Comparison of ENCODE assay signal across 8 mouse cellular contexts in the genomic region with DNA sequence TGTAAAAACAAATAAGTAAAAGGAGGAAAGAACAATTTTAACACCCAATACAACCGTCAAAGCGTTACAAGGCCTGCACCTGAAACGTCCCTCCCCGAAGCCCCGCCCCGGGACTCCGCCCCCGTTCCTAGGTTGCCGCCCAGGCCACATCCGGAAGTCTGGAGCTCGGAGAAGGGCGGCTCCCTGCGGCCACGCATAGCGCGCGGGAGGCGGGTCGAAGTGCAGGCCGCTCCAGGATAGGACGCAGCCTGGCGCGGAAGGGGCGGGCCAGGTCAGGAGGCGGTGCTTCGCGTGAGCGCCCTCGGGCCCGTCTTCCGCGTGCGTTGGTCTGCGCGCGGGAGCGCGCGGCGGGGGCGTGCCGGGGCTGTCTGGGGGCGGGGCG. TPM values are rescaled to one million over a fixed set of nuclear protein-coding genes. Genes with fewer than 3 reads are reported as not detected.
DNase-seq lines count a peak whose midpoint lies in the region; ATAC-seq lines count a peak whose summit lies in the region.

No protein-coding gene starts in this region.

- peak; percentile 99 for DNase-seq in NIH3T3 (ENCODE audit: low read depth)
- DNase-seq in cerebellum, postnatal 10 days: peak; percentile 97 to 99
- DNase-seq in frontal cortex, postnatal 10 days (ENCODE audit: low spot score in 2 of 2): peak; percentile 96 to 97
- DNase-seq in layer of hippocampus, postnatal 14 days (ENCODE audit: low spot score in 2 of 2): peak; percentile 95 to 98
- DNase-seq in lung, postnatal 14 days: peak; percentile 97
- DNase-seq in retina, adult 2 months (ENCODE audit: low read depth, low spot score): peak; percentile 92
- peak; percentile 98 to 99 for DNase-seq in thymus, postnatal 36 days

- peak overlapping the region; percentile 93 for H3K4me3 ChIP-seq in hindbrain, embryonic 12.5 days

- H3K4me1 ChIP-seq in hindbrain, embryonic 12.5 days: peaks cover 25% of the 10 kb centered on the region

- WGBS in hindbrain, embryonic 12.5 days: 1% methylated on average over 44 of the region's 44 CpGs

- H3K27ac ChIP-seq in hindbrain, embryonic 12.5 days: peak overlapping the region; percentile 95

- H3K27me3 ChIP-seq in hindbrain, embryonic 12.5 days: no peaks in the 10 kb centered on the region

- peak; percentile 98 for ATAC-seq in hindbrain, embryonic 12.5 days (ENCODE audit: low FRiP score)

- peak overlapping the region; percentile 65 for H3K4me2 ChIP-seq in hindbrain, embryonic 12.5 days (replicated peaks)

- no peaks in the 10 kb centered on the region for H3K36me3 ChIP-seq in hindbrain, embryonic 12.5 days

- peak overlapping the region; percentile 97; the same call in 1 of the 2 replicates for H3K9ac ChIP-seq in hindbrain, embryonic 12.5 days

- no peaks in the 10 kb centered on the region for H3K9me3 ChIP-seq in hindbrain, embryonic 12.5 days (replicated peaks)

RNA-seq across cellular contexts. Expression of gene Cbfa2t2, which starts 0.2 kb away (rescaled TPM):
- 68.0 and 77.3 TPM in 2 replicates for polyA plus RNA-seq in hindbrain, embryonic 12.5 days (2016; fragmentation: Nextera tagmentation; extraction: Ambion mirVana)
- 10 to 100 TPM; 43.3 to 50.4 TPM for total RNA-seq in layer of hippocampus, postnatal 14 days (2021)

RNA-seq across cellular contexts. Expression of gene Snta1, which starts 28.2 kb away (rescaled TPM):
- 8.9 and 9.7 TPM in 2 replicates for polyA plus RNA-seq in hindbrain, embryonic 12.5 days (2016; fragmentation: Nextera tagmentation; extraction: Ambion mirVana)
- 10 to 100 TPM; 43.6 to 47.1 TPM for total RNA-seq in layer of hippocampus, postnatal 14 days (2021)

Comparison
In these comparisons a context has a peak if more than half of its experiments do, and no peak if none do; other contexts are left out.
1. Peak in every context shown above with its lines: DNase-seq, ATAC-seq, H3K4me3 ChIP-seq and H3K27ac ChIP-seq.